Mouse (Mus musculus): ENCODE measurements around the gene Pbx3. TPM values are rescaled to one million over a fixed set of nuclear protein-coding genes. Genes with fewer than 3 reads are reported as not detected.

Gene Pbx3
- polyA plus RNA-seq, 1 experiment = 5.8 TPM

DNA sequence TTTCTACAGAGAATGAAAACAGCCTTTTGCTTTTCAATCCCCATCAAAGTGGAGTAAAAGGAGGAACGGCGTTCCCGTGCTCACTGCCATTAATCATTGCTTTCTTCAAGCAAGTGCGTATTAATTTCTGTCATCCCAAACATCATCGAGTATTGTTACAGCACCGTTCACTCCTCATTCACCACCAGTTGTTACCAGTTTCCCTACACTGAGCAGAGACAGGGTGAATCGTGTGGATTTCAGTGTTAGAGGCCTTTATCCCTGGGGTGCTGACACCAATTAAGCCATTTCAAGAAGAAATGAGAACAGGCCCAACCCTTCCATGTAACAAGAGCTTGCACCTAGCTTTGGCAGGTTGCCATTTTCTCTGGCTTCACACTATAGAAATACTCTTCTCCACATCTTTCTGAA, 17.1 kb downstream of the Pbx3 start:
- Histone ChIP-seq H3K36me3 (ENCODE audit: control insufficient read depth, insufficient read depth) (no peaks in the 10 kb centered on the region), H3K79me2 (ENCODE audit: control insufficient read depth, insufficient read depth) (peaks cover 11% of the 10 kb centered on the region), H3ac (ENCODE audit: control insufficient read depth, insufficient read length, low read depth) (no peak overlapping the region), H3K79me3 (ENCODE audit: low read depth) (no peaks in the 10 kb centered on the region), H3K27me3 (ENCODE audit: control insufficient read depth, insufficient read depth, insufficient read length) (no peaks in the 10 kb centered on the region), H3K4me3 (ENCODE audit: insufficient read depth, poor library complexity, severe bottlenecking) (no peak overlapping the region)
- TF ChIP-seq FOSL1 (IDR thresholded peaks at IDR 0.05; ENCODE audit: insufficient read depth, low read length, poor library complexity, severe bottlenecking) (no peak), USF1 (IDR thresholded peaks at IDR 0.05; ENCODE audit: low read depth) (no peak), CEBPB (IDR thresholded peaks at IDR 0.05; ENCODE audit: low read depth) (no peak), CTCF (IDR thresholded peaks at IDR 0.05; ENCODE audit: control insufficient read depth, insufficient read depth, insufficient read length) (no peak), MYOG (IDR thresholded peaks at IDR 0.05; ENCODE audit: control insufficient read depth, extremely low read depth, insufficient read length) (no peak), MAX (IDR thresholded peaks at IDR 0.05) (no peak), MYOD1 (IDR thresholded peaks at IDR 0.05; ENCODE audit: control insufficient read depth, insufficient read length, low read depth) (no peak)

DNA sequence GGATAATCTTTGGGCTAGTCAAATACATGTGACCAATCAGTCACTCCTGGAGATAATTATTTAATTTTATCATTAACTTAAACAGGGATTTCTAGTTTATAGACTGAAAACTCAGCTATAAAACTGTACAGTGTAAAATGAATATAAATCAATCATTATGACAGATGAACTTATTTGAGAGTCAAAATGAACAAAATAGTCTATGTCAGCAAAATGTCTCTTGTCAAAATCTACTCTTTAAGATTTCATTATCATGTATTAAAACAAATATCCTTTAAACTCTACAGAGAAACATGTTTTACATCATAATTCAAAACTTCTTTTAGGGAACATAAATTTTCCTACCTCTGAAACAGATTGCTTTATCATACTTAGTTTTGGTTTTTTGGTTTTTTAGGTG, 20.9 kb downstream of the Pbx3 start:
- TF ChIP-seq FOSL1 (IDR thresholded peaks at IDR 0.05; ENCODE audit: insufficient read depth, low read length, poor library complexity, severe bottlenecking) = no peak
- TF ChIP-seq CTCF (IDR thresholded peaks at IDR 0.05; ENCODE audit: control insufficient read depth, insufficient read depth, insufficient read length) = no peak
- no peak for TF ChIP-seq MYOD1 (IDR thresholded peaks at IDR 0.05; ENCODE audit: control insufficient read depth, insufficient read length, low read depth)
- TF ChIP-seq MAX (IDR thresholded peaks at IDR 0.05) = no peak
- no peak for TF ChIP-seq USF1 (IDR thresholded peaks at IDR 0.05; ENCODE audit: low read depth)
- Histone ChIP-seq H3K36me3 (ENCODE audit: control insufficient read depth, insufficient read depth) (no peaks in the 10 kb centered on the region), H3K79me2 (ENCODE audit: control insufficient read depth, insufficient read depth) (peaks cover 6% of the 10 kb centered on the region), H3K79me3 (ENCODE audit: low read depth) (no peaks in the 10 kb centered on the region), H3K27me3 (ENCODE audit: control insufficient read depth, insufficient read depth, insufficient read length) (no peaks in the 10 kb centered on the region), H3K4me3 (ENCODE audit: insufficient read depth, poor library complexity, severe bottlenecking) (no peak overlapping the region), H3ac (ENCODE audit: control insufficient read depth, insufficient read length, low read depth) (no peak overlapping the region)

DNA sequence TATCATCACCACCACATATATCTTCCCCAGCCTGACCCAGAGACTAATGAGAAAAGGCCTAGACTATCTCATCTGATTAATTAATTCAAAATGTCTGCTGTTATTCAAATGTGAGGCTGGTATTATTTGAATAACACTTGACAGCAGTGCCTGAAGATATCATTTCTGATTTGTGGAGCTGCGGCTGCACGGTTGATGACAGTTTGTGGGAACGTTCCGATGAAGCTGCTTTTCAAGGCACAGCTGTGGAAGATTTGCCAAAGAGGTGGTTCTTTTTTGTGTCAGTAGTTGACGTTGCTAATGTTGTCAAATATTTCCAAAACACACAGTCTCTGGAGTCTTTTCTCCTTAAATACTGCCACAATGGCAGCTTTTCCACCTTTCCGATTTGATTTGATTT, 25.8 kb downstream of the Pbx3 start:
- no peaks in the 10 kb centered on the region for H3K36me3 ChIP-seq (ENCODE audit: control insufficient read depth, insufficient read depth)
- no peak for TF ChIP-seq MAX (IDR thresholded peaks at IDR 0.05)
- no peak for TF ChIP-seq FOSL1 (IDR thresholded peaks at IDR 0.05; ENCODE audit: insufficient read depth, low read length, poor library complexity, severe bottlenecking)
- no peak for TF ChIP-seq USF1 (IDR thresholded peaks at IDR 0.05; ENCODE audit: low read depth)
- no peak for TF ChIP-seq MYOG (IDR thresholded peaks at IDR 0.05; ENCODE audit: control insufficient read depth, extremely low read depth, insufficient read length)
- TF ChIP-seq CTCF (IDR thresholded peaks at IDR 0.05; ENCODE audit: control insufficient read depth, insufficient read depth, insufficient read length) = no peak
- TF ChIP-seq MYOD1 (IDR thresholded peaks at IDR 0.05; ENCODE audit: control insufficient read depth, insufficient read length, low read depth) = no peak
- no peak for TF ChIP-seq CEBPB (IDR thresholded peaks at IDR 0.05; ENCODE audit: low read depth)
- H3K79me3 ChIP-seq (ENCODE audit: low read depth) = peaks cover 3% of the 10 kb centered on the region
- H3K4me3 ChIP-seq (ENCODE audit: insufficient read depth, poor library complexity, severe bottlenecking) = no peak overlapping the region
- peaks cover 16% of the 10 kb centered on the region for H3K79me2 ChIP-seq (ENCODE audit: control insufficient read depth, insufficient read depth)
- no peak overlapping the region for H3ac ChIP-seq (ENCODE audit: control insufficient read depth, insufficient read length, low read depth)
- H3K27me3 ChIP-seq (ENCODE audit: control insufficient read depth, insufficient read depth, insufficient read length) = no peaks in the 10 kb centered on the region

DNA sequence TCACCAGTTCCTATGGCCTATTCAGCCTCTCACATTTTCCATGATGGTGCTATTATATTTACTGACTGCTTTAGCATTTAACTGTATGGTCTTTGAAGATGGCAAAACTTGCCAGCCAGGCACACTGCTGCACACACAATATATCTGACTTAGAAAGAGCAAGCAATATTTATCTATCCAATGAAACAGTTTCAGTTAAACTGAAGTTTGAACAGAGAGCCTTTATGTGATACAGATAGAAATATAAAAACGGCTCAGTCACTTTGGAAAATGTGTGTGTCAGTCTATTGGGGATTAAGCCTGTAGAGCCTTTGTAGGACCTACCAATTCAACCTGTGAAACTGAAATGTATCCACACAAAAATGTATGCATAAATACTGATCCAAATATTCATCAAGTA, 74.3 kb downstream of the Pbx3 start:
- Histone ChIP-seq H3K79me2 (ENCODE audit: control insufficient read depth, insufficient read depth) (no peaks in the 10 kb centered on the region), H3K36me3 (ENCODE audit: control insufficient read depth, insufficient read depth) (no peaks in the 10 kb centered on the region), H3K79me3 (ENCODE audit: low read depth) (no peaks in the 10 kb centered on the region), H3K27me3 (ENCODE audit: control insufficient read depth, insufficient read depth, insufficient read length) (no peaks in the 10 kb centered on the region), H3ac (ENCODE audit: control insufficient read depth, insufficient read length, low read depth) (no peak overlapping the region), H3K4me3 (ENCODE audit: insufficient read depth, poor library complexity, severe bottlenecking) (no peak overlapping the region)
- TF ChIP-seq FOSL1 (IDR thresholded peaks at IDR 0.05; ENCODE audit: insufficient read depth, low read length, poor library complexity, severe bottlenecking) (no peak), CEBPB (IDR thresholded peaks at IDR 0.05; ENCODE audit: low read depth) (no peak), MYOD1 (IDR thresholded peaks at IDR 0.05; ENCODE audit: control insufficient read depth, insufficient read length, low read depth) (no peak), CTCF (IDR thresholded peaks at IDR 0.05; ENCODE audit: control insufficient read depth, insufficient read depth, insufficient read length) (no peak), MAX (IDR thresholded peaks at IDR 0.05) (no peak), USF1 (IDR thresholded peaks at IDR 0.05; ENCODE audit: low read depth) (no peak), MYOG (IDR thresholded peaks at IDR 0.05; ENCODE audit: control insufficient read depth, extremely low read depth, insufficient read length) (no peak)

DNA sequence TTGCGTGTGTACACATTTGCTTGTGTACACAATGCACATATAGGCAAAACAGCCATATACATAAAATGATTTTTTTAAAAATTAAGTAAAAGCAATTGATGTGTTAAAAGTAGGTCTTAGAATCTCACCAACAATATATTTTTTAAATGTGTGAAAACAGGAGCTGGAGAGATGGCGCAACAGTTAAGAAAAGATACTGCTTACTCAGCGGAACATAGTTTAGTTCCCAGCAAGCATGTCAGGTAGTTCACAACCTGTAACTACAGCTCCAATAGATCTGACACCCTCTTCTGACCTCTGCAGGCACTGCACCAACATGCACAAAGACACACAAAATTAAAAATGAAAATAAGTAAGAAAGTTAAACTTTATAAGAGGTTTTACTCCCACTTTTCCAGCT, 74.7 kb downstream of the Pbx3 start:
- Histone ChIP-seq H3K79me2 (ENCODE audit: control insufficient read depth, insufficient read depth) (no peaks in the 10 kb centered on the region), H3K36me3 (ENCODE audit: control insufficient read depth, insufficient read depth) (no peaks in the 10 kb centered on the region), H3K27me3 (ENCODE audit: control insufficient read depth, insufficient read depth, insufficient read length) (no peaks in the 10 kb centered on the region), H3K4me3 (ENCODE audit: insufficient read depth, poor library complexity, severe bottlenecking) (no peak overlapping the region), H3K79me3 (ENCODE audit: low read depth) (no peaks in the 10 kb centered on the region), H3ac (ENCODE audit: control insufficient read depth, insufficient read length, low read depth) (no peak overlapping the region)
- no peak for TF ChIP-seq MAX (IDR thresholded peaks at IDR 0.05)
- no peak for TF ChIP-seq CTCF (IDR thresholded peaks at IDR 0.05; ENCODE audit: control insufficient read depth, insufficient read depth, insufficient read length)
- TF ChIP-seq MYOG (IDR thresholded peaks at IDR 0.05; ENCODE audit: control insufficient read depth, extremely low read depth, insufficient read length) = no peak
- TF ChIP-seq FOSL1 (IDR thresholded peaks at IDR 0.05; ENCODE audit: insufficient read depth, low read length, poor library complexity, severe bottlenecking) = no peak
- TF ChIP-seq USF1 (IDR thresholded peaks at IDR 0.05; ENCODE audit: low read depth) = no peak
- TF ChIP-seq CEBPB (IDR thresholded peaks at IDR 0.05; ENCODE audit: low read depth) = no peak
- TF ChIP-seq MYOD1 (IDR thresholded peaks at IDR 0.05; ENCODE audit: control insufficient read depth, insufficient read length, low read depth) = no peak

DNA sequence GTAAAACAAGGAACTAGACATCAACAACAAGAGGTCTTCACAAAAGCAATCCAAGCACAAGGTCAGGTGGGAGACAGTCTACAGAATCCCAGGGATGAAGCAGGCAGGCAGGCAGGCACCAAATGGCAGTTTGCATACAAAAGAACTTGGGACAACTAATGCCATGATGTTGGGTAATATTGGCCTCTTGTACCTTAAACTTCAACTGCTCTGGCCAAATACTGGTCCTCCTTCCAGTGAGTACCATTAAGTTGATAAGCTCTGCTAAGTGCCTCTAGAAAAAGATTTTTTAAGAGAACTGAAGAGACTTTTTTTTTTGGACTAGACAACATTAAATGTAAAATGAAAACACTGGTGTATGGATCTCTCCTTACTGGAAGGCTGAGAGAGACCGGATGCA, 83.2 kb downstream of the Pbx3 start:
- no peaks in the 10 kb centered on the region for H3K36me3 ChIP-seq (ENCODE audit: control insufficient read depth, insufficient read depth)
- no peak for TF ChIP-seq MAX (IDR thresholded peaks at IDR 0.05)
- TF ChIP-seq FOSL1 (IDR thresholded peaks at IDR 0.05; ENCODE audit: insufficient read depth, low read length, poor library complexity, severe bottlenecking) = no peak
- TF ChIP-seq MYOG (IDR thresholded peaks at IDR 0.05; ENCODE audit: control insufficient read depth, extremely low read depth, insufficient read length) = no peak
- no peak for TF ChIP-seq USF1 (IDR thresholded peaks at IDR 0.05; ENCODE audit: low read depth)
- TF ChIP-seq CEBPB (IDR thresholded peaks at IDR 0.05; ENCODE audit: low read depth) = no peak
- no peak for TF ChIP-seq MYOD1 (IDR thresholded peaks at IDR 0.05; ENCODE audit: control insufficient read depth, insufficient read length, low read depth)
- no peak for TF ChIP-seq CTCF (IDR thresholded peaks at IDR 0.05; ENCODE audit: control insufficient read depth, insufficient read depth, insufficient read length)
- H3K27me3 ChIP-seq (ENCODE audit: control insufficient read depth, insufficient read depth, insufficient read length) = no peaks in the 10 kb centered on the region
- H3K4me3 ChIP-seq (ENCODE audit: insufficient read depth, poor library complexity, severe bottlenecking) = no peak overlapping the region
- no peaks in the 10 kb centered on the region for H3K79me2 ChIP-seq (ENCODE audit: control insufficient read depth, insufficient read depth)
- no peaks in the 10 kb centered on the region for H3K79me3 ChIP-seq (ENCODE audit: low read depth)
- no peak overlapping the region for H3ac ChIP-seq (ENCODE audit: control insufficient read depth, insufficient read length, low read depth)
